Mouse (Mus musculus): ENCODE results near the gene Rwdd2a. TPM values are rescaled to one million over a fixed set of nuclear protein-coding genes. Genes with fewer than 3 reads are reported as not detected.

The Rwdd2a gene
- total RNA-seq, 2 experiments from 2014 or later = 35.3 to 35.6 TPM

Other genes starting within 250 kb of the Rwdd2a start
- gene Ube2cbp, start 107.0 kb upstream of the Rwdd2a start, total RNA-seq (2021) = 1 to 10 TPM; 3.8 to 4.5 TPM
- gene Dop1a, start 104.8 kb upstream of the Rwdd2a start, total RNA-seq (2021) = 10 to 100 TPM; 51.3 to 58.1 TPM
- gene Pgm3, start 149 bp upstream of the Rwdd2a start, total RNA-seq (2021) = 10 to 100 TPM; 16.3 to 18.7 TPM
- 10 to 100 TPM; 54.6 to 58.3 TPM for gene Me1, start 124.0 kb downstream of the Rwdd2a start, total RNA-seq (2021)
- 1 to 10 TPM; 6.4 to 6.5 TPM for gene Prss35, start 171.7 kb downstream of the Rwdd2a start, total RNA-seq (2021)